Mouse (Mus musculus) frontal cortex, adult 2 months (tissue): ENCODE data around the gene 4930503B20Rik. TPM values are rescaled to one million over a fixed set of nuclear protein-coding genes. Genes with fewer than 3 reads are reported as not detected.

Experiments used
- DNase-seq, 2 experiments: peaks; one replicate each; pipeline ENCODE4 v3.0.0; 2022; ENCODE audit warnings: low spot score in 1 of 2; ENCODE audit errors: extremely low spot score in 1 of 2
- polyA plus RNA-seq: library from polyadenylated mRNA; depleted of rRNA; stranded (reverse); fragments of >200 nt; gene quantifications from 2 replicates; pipeline ENCODE4 v1.2.3, GENCODE M21; 2012

4930503B20Rik gene
- polyA plus RNA-seq, 1 experiment = not detected

DNA sequence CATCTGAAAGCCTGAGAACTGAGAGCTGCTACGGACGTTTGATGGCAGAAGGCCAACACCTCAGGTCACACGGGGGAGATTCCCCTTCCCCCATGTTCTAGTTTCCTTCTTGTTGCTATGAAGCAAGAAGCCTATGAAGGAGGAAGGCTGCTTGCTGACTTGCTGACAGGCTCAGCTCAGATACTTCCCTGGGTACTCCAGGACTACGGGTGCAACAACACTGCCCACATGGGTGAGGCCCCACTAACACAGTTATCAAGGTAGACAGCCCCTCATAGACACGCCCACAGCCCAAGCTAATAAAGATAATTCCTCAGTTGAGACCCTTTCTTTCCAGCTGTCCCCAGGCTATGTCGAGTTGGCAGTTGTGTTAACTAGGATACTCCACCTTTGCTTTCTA, 2.6 kb upstream of the 4930503B20Rik start:
- no peak for DNase-seq

DNA sequence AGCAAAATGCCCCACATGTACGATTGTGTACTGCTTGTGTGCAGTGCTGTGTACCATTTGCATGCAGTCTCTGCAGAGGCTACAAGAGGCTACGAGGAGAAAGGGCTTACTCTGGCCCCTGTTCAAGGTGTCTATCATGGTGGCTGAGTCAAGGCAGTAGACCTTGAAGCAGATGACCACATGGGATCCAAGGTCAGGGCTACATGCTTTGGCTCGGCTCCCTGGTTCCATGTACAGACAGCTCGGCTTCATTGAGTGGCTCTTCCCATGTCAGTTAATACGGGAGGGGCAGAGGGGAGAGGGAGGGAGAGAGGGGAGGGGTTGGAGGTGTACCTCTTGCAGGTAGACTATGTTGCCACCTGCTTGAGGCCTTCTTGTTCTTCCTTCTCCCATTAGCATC, 1.3 kb upstream of the 4930503B20Rik start:
- DNase-seq = no peak

DNA sequence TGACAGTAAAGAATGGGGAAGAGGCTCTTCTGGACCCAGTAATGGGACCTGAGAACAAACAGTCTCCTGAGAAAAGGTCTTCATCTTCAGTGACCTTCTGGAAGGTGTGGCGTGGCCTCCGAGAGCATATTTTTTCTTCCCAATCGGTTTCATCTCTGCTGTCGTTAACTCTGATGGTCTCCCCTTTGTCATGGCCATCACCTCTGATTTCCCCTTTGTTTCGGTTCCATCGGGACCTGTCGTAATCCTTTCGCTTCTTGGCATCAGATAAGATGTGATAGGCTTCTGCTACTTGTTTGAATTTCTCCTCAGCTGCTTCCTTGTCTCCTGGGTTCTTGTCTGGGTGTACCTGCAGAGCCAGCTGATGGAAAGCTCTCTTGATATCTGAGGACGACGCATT, 401 bp downstream of the 4930503B20Rik start:
- no peak for DNase-seq

DNA sequence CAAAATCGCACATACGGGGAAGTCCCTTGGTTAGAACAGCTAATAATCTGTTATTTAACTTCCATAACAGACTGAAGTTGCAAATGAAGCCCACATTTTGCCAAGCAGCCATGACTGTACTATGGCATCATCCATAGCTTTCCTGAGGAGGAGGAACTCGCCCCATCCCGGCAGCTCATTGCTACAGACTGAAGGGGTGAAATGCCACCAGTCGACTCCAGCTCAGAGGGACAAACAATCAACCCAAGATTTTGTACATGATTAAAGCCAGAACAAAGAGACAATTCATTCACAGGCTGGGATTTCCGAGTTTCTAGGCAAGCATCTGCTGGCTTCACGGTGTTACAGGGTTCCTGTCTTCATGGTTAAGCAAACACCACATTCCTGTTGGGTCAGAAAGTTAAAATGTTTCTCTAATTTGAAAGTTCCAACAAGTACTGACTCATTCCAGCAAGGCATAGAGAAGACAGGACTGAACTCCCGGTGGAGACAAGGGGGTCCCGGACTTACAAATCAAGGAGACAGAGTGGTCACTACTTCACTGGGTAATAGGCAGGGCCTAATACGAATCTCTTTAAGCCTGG, 1.7 kb downstream of the 4930503B20Rik start:
- no peak for DNase-seq

DNA sequence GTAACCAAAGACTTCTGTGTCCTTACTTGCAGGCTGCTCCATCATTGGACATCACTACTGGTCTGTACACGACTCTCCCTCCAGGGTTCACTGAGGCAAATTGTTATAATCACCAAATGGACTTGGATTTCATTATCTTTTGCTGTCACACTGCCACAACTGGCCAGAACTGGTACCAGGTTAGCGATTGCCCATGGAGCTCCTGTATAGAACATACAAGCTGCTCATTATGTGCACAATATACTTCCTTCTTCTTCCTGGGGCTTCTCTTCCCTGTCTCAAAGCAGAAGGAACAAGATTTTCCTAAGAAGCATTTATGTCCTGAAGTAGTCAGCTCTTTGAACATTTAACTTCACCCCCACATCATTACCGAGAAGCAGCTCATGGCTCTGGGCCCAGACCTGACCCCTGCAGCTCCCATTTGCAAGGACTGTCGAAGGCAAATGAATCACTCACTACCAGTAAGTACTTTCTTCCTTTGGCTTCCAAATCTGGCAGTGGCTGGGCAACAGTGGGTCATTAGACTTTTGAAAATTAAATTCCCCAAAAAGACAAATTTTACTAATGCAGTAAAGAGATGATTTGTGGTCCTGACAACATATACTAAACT, 9.2 kb downstream of the 4930503B20Rik start:
- DNase-seq = no peak

DNA sequence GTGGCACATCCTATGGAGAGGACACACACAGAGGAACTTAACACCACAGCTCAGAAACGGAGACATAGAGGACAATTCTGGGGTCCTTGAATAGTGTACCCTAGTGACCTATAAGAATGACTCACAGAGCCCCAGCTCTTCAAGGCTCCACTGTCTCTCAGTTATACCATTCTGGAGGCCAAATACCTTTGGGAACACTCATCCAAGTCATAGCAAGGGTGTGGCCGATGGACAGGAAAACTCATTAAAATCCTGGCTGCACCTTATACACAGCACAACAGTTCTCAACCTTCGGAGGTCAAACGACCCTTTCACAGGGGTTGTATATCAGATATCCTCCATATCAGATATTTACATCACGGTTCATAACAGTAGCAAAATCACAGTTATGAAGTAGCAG, 18.6 kb downstream of the 4930503B20Rik start:
- no peak for DNase-seq

DNA sequence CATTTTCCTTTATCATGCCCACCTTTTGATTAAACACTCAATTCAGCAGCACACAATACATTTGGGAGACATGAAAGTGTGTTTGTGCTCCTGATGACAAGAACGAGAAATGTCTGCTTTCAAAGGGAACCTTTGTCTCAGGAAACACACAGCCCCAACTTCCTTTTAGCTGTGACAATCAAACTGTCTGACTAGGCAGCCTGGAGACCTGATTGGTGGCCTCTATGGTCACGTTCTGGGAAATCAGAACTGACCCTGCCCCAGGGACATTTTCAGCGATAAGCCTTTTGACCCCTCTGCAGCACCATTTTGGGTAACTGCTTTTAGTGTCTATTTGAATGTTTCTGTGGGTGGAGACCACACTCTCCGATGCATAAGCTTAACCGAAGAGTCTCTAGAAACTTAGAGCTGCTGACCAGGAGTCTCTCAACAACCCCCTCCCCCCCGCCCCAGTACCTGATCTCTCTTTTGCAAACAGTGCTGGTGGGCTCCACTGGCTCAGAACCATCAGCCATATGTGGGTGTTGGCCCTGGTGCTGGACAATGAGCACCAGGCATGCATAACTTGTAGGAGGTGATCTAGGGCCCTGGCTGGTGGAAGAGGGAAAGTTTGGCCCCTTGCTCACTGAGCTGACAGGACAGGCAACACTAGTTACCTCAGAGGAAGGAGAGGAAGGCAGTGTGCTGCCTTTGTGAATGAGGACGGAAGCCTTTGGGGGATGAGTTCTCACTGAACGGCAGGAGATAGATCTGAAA, 22.7 kb downstream of the 4930503B20Rik start:
- DNase-seq = no peak

DNA sequence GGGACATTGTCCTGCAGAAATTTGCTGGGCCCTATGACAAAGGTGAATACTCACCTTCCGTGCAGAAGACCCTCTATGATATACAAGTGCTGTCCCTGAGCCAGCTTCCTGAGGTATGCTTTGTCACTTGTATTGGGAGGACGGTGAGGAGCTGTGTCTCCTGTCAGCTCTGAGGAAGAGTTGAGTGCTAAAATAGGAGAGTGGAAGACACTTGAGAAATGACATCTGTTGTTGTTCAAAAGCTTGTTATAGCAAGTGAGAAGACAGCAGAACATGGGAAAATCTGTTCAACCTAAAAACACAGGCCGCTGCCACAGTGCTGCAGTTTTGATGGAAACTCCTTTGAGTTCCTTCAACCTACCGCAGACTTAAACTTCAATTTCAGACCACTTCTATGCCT, 25.4 kb downstream of the 4930503B20Rik start:
- peak; percentile 27 to 53 for DNase-seq

DNA sequence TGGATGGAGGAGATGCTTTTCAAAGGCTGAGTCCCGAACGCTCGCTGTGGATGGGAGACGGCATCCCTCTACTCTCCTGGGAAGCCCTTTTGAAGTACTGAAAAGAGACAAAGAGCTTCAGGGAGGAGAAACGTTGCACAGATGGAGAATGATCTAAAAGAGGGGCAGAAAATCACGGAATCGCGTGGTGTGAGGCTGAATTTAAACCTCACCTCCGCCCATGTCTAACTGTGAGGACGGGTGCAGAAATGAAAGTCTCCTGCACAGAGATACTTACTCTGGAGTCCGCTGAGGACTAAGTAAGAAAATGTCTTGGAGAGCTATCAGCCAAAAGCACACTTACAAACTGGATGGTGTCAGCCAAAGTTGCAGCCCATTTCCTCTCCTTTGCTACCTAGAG, 29.2 kb downstream of the 4930503B20Rik start:
- DNase-seq = peak; percentile 67 to 80

DNA sequence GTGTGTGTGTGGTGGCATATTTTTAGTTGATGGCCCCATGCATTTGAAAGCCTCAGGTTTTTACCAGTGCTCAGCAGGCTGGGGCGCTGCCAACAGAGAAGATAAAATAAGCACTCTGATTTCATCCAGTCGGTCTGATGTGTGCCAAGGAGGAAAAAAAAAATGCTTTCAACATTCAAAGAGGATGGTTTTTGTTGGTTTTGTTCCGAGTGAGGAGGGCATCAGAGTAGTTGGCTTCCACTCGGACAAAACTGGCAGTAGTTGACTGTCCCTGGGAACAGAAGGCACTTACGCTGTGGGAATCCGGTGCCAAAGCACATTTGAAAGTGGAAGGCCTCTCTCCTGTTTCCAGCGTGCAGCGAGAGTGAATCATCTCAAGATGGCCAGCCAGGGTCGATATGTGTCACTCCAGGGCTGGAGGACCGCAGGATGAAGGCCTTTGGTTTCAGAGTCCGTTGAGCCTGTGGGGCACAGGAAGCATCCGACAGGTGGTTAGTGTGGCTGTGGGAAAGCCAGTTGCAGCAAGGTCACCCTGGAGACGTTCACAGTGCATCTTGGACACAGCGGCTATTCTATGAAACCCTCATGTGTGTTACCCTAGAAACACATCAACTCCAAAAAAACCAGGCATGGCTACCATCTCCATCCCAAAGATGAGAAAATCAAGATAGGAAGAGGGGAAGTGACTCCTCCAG, 30.4 kb downstream of the 4930503B20Rik start:
- DNase-seq = peak; percentile 88 to 92

DNA sequence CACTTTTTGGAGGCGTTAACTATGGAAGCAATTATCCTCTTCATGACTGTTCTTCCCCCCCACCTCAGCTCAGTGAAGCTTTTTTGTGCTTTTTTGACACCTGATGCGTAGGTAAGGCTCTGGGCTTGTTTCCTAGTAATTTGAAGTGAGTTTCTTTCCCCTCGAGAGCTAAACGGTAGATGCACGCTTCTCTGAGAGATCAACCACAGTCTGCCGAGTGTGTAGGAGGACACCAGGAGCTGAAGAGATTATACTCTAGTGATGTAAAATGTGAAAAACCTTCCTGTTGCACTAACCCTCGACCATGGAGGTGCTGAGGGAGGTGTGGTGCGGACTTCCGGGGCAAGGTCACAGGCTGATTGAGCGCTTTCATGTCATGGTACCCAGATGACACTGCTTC, 31.0 kb downstream of the 4930503B20Rik start:
- DNase-seq = peak; percentile 74 to 78

DNA sequence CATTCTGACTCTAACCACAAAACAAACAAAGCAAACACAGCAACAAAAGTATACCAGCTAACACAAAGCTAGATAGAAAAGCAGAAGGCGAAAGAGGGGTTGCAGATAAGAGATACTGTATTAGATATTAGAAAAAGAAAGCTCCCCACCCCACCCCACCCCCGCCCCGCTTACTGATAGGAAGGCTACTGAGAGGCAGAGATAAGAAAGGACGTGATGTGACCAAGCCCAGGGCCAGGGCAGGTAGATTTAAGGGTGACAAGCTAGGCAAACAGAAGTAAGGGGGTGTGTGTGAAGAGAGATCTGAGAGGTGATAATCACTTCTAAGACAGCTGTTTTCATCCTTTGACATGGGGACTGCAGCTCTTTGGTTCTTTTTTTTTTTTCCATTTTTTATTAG, 32.8 kb downstream of the 4930503B20Rik start:
- DNase-seq = no peak

DNA sequence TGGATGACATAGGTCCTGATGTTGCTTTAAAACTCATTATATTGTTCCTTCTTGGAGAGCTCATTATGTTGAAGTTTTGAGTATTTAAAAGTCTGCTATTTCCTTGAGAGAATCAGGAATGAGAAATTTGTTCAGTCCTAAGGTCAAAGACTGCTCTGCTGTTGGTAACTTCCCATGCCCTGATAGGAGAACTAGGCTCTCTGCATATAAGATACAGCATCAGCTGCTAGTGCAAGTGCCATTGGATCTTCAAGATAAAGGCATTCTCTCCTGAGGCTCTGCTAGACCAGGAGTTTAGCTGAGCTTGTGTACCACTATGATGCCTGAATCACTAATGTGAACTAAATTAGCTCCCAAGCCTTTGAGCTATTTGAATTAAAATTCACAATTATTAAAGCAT, 33.2 kb downstream of the 4930503B20Rik start:
- DNase-seq = no peak

DNA sequence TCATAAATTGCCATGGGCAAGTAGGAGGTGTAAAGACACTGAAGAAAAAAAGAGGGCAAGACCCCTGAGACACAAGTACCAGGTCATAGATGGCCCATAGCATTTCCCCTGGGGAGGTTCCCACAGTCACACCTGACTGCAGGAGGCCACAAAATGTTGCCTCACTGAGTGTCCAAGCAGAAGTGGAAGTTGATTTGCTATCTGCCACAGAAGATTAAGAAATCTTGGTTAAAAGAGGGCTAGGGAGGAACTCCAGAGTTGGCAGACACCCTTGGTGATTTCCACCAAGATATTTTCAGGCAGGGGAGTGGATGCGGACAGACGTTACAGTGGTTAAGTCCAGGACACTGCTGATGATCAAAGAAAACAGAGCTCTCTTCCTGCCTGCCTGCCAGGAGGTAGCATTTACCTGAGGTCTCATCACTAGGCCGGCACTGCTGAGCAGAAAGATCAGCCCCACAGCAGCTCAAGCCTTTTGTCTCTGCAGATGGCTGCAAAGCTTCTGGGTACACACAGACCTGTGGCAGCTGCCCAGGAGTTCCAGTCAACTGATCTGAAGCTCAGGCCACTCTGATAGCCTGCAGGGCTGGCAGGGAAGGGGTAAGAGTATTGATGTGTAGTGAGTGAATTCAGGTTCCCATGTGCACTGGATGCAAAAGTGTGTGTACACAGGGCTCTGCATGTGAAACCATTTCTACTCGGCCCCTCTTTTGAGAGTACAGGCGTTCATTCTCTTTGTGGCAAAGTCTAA, 34.4 kb downstream of the 4930503B20Rik start:
- no peak for DNase-seq

DNA sequence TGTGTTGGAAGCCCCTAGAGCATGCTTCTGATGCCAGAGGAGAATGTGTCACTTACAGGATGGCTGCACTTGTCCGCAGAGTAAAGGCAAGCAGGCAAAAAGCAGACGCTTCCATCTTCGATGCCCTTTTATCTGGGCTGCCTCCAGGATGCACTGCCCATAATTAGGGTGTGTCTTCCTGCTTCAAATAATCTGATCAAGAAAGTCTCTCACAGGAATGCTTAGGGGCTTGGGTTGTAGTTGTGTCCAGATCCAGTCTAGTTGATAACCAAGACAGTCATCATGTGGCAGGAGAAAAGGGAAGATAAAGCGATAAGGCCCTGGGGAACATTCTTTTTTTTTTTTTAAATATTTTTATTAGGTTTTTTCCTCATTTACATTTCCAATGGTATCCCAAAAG, 35.6 kb downstream of the 4930503B20Rik start, which contains the start of gene Dnase2b:
Dnase2b (minus strand) TSS at position 101 of the 400 bp plus-strand sequence.
- DNase-seq = no peak

DNA sequence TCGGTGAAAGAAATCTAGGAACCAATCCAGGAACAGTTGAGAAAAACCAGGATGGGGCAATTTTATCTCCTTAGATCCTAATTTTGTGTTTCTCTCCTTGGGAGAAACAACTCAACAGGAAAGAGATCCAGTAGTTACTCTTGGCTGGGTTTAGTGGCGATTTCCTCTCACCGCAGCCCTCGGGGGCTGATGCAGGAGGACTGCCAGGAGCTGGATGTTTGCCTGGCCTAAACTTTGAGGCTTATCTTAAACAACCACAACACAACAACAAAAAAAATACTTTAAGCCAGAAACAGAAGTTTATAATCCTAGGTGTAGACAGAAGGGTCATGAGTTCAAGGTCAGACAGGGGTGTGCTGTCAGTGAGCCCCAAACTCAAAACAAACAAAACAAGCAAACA, 39.3 kb downstream of the 4930503B20Rik start:
- DNase-seq = no peak

DNA sequence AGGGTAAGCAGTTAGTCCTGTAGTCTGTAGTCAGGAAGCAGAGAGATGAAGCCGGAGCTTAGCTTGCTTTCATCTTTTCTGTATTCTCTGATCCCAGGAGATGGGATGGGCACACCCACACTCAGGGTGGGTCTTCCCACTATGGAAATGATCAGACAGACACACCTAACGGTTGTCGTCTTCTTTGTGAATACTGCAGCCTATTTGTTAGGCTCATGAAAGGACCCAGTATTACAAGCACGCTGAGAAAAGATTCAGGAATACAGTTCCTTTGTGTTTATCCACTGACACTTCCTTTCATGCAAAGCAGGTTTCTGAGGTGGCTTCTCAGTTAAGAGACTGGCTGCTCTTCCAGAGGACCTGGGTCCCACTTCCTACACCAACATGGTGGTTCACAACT, 39.9 kb downstream of the 4930503B20Rik start:
- no peak for DNase-seq

DNA sequence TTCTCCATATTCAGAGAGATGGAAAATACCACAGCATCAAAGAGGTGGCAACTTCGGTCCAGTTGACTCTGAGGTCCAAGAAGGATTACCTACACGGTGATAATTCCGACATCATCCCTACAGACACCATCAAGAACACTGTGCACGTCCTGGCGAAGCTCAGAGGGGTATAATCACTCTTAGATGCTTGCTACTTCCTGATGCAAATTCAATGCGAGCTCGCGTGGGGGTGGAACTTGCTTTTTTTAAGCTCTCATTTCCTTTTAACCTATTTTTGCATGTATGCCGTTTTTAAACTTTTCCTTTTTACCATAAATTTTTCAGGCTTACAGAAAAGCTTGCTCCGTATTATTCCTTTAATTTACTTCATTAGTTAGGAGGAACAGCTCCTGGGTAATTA, 40.8 kb downstream of the 4930503B20Rik start:
- DNase-seq = peak; percentile 55 to 74

DNA sequence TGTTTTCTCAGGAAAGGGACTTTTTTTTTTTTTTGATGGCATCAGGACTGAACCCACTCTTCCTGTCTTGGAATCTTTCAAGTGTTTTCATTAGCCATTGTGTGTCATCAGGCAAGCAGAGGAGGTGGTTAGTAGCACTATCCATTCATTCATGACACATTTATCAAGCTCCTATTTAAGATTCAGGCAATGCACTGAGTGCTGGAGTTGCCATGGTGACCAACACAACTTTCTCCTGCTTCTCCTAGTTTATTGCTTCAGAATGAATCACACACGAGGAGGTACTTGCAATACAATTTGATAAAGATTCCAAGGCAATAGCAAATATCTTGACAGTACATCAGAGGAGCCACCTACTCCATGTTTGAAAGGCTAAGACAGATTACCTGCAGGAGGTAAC, 43.7 kb downstream of the 4930503B20Rik start:
- peak; percentile 78 to 79 for DNase-seq

DNA sequence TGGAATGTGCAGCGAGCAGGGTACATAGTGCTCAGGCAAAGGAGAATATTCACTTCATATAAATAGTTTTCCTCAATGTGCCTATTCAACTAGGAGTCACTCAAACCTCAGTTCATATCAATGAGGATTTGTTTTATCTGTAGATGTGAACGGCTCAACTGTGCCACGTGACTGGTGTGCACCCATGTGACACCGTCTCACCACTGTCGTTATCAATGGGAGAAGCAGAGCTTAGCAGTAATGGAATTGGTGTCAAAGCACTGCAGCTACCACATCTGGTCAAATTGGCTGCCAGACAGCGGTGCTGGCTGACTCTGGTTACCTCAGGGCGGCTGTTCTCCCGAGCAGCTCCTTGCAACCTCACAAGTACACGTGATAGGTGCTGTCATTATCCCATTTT, 46.5 kb downstream of the 4930503B20Rik start:
- DNase-seq = no peak

DNA sequence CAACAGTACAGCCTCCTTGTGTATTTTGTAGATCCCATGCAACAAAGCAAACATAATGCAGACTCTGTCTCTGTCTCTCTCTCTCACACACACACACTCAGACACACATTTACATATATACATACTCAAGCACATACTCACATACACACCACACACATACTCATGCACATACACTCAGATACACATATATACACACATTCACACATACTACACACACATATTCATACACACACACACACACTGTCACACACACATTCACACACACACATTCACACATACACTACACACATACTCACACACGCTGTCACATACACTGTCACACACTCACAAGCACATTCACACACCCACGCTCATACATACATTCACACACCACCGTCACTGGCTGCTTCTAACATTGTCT, 48.6 kb downstream of the 4930503B20Rik start:
- DNase-seq = no peak
